Mouse (Mus musculus): ENCODE results near the gene Prr22.

The Prr22 gene

DNA sequence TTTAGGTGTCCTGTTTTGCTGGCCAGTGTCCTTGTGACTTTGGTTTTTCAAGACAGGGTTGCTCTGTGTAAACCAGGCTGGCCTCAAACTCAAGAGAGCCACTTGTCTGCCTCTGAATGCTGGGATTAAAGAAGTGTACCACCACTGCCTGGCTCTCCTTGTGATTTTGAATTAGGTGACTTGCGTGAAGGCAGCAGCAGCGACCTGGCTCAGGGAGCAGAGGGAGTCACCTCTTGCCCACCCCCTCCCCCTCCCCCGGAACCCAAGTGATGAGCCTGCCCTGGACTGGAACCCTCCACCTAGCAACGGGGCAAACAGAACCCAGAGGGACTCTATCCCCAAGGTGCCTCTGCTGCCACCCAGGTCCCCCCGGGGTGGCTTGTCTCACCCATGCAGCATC is at the start of gene Prr22:
Gene Prr22 (plus strand): TSS at position 301 of the 400 bp plus-strand sequence.
- DNase-seq (ENCODE audit: extremely low read depth, low read depth, low spot score): no peak

DNA sequence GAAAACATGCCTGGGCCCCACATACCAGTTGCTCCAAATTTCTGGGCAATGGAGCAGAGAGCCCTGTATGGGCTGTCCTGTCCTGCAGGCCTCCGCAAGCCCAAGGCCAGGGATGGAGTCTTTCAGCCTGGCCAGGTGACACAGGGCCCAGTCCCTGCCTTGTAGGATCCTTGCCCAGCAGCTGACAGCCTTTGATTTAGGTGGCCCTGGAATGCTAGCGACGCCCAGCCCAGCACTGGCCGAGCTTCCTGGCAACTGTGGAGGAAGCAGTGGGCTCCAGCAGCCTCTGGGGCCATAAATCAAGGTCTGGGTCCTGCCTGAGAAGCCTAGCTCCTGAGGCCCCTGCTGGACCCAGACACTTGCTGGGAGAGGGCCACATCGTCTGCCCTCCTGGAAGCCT is 47.6 kb upstream of the Prr22 start:
- no peak for DNase-seq (ENCODE audit: extremely low read depth, low read depth, low spot score)

DNA sequence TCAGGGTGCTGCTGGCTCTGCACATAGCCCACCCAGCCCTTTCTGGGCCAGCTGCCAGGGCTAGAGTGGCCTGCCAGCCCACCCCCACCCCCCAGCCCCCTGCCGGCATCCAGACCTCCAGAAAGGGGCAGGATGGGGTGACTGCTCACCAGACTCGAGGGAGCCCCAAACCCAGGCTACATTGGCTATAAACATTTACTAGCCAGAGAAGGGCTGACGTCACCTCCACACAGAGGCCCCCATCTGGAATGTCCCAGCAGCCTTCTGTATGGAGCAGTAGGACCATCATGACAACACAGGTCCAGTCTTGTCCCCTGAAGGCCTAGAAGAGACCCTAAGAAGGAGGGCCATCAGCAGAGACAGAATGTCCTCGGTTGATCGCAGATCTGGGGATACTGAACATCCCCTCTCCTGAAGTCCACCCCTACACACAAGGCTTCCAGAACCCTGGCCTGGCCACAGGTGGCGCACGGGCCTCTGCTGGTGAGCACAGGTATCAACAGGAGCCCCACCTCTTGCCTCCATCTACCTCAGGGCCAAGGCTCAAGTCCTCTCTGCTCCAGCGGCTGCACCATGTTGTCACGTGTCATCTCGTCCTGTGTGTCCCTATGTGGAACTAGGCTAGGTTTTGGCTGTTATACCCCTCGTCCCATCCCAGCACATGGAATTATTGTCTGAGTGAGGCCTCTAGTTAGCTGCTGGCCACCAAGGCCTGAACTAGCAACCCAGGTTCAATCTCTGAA is 46.5 kb upstream of the Prr22 start:
- no peak for DNase-seq (ENCODE audit: extremely low read depth, low read depth, low spot score)

DNA sequence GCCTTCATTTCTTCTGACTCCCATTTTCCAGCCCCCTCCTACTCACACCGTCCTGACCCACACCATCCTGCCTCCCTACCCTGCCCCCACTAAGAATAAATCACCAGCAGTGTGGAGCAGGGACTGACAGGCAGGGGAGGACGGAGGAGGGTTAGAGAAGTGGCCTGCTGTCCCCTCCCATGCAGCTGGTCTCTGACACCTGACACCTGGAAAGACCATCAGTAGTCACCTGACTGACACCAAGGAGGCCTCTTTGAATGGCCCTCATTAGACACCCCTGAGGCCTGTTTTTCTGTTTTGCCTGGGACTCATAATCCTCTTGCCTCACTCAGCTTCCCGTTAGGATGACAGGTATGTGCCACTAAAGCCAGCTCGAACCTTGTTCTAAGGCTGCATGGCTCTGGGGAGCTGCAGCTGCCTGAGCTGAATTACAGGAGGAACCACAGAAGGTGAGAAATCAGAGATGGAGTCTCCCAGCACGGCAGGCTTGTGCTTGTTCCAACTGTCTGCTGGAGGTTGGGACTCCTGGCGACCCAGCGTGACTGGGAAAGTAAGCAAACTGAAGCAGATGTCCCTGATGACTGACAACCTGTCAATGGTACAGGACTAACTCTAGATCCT is 42.9 kb upstream of the Prr22 start:
- DNase-seq (ENCODE audit: extremely low read depth, low read depth, low spot score): no peak

DNA sequence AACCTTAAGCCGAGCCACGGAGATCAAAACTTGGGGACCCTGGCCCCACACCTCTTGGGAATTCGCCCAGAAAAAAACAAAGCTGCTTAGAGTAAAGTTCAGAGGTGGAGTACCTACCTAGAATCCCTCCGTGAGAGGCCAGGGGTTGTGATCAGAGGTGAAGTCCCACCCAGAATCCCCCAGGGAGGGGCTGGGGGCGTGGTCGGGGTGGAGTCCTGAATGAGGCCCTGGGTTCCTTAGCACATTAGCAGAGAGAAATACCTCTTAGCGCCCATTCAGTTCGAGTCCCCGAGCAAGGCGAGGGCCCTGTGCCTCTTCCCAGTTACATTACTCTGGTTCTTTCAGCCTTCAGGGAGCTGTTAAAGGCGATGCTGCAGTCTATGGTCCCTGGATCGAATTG is 42.4 kb upstream of the Prr22 start:
- no peak for DNase-seq (ENCODE audit: extremely low read depth, low read depth, low spot score)

DNA sequence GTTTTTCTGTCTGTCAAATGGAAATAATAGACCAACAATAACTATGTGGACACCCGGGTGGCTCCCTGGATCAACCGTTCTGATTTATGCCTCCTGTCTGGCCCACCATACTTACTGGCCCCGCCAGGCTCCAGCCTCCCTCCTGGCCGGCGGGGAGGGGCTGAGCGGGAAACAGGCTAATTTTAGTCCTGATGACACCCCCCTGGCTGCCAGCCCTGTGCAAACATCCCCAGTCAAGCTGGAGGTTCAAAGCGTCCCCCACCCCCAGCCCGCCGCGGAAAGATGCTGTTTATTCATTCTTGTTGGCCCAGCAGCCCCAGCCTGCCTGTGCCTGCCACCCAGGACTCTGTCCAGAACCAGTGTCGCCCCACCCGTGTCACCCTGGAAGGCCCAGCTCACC is 41.9 kb upstream of the Prr22 start:
- DNase-seq (ENCODE audit: extremely low read depth, low read depth, low spot score): no peak

- no peak for DNase-seq (ENCODE audit: extremely low read depth, low read depth, low spot score)
These were observed 40.9 kb upstream of the Prr22 start for GRCm38 (mm10) chr17:56729151-56729550.

- DNase-seq (ENCODE audit: extremely low read depth, low read depth, low spot score): no peak
These were observed 40.4 kb upstream of the Prr22 start for GRCm38 (mm10) chr17:56729656-56730055.

- no peak for DNase-seq (ENCODE audit: extremely low read depth, low read depth, low spot score)
These were observed 33.5 kb upstream of the Prr22 start for GRCm38 (mm10) chr17:56736534-56736933.

GRCm38 (mm10) chr17:56738221-56738620 is 31.8 kb upstream of the Prr22 start:
- no peak for DNase-seq (ENCODE audit: extremely low read depth, low read depth, low spot score)

DNA sequence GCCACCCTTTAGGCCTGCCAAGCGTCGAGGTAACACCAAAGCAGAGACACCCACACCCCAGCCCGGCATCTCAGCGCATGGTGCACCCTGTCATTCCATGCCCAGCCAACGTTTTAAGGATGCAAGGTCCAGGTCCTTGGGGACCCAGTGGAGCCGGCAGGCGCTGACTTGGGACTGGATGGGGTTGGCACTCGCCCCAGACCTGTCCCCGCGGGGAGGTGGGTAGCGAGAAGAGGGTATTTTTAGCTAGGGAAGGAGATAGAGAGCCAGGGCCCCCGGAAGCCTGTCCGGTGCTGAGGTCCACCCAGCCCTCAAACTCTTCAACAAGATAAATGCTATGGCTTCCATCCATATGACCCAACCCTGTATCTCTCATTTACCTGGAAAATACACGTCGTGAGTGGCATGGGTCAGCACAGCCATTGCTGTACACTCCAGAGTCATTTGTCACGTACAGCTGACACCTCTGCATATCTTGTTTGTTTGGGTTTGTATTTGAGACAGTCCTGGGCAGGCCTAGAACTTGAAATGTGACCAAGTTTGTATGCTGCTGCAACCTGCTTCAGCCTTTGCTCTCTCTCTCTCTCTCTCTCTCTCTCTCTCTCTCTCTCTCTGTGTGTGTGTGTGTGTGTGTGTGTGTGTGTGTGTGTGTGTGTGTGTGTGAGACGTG is 29.8 kb upstream of the Prr22 start:
- no peak for DNase-seq (ENCODE audit: extremely low read depth, low read depth, low spot score)

- DNase-seq (ENCODE audit: extremely low read depth, low read depth, low spot score): no peak
These were observed 29.3 kb upstream of the Prr22 start for GRCm38 (mm10) chr17:56740788-56741160.

DNA sequence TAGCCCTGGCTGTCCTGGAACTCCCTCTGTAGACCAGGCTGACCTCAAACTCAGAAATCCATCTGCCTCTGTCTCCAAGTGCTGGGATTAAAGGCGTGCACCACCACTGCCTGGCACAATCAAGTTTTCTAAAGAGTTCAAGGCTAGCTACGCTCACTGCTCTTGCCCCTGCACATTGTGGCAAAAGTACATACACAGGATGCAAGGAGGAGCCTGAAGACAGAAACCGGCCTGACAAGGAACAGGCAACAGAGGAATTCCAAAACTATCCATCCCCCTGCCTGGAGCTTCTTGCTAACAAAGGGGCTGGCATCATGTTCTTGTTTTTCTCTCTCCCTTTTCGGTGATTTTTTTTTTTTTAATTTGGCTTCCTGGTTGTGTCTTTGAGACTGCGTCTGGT is 25.9 kb upstream of the Prr22 start:
- DNase-seq (ENCODE audit: extremely low read depth, low read depth, low spot score): no peak

DNA sequence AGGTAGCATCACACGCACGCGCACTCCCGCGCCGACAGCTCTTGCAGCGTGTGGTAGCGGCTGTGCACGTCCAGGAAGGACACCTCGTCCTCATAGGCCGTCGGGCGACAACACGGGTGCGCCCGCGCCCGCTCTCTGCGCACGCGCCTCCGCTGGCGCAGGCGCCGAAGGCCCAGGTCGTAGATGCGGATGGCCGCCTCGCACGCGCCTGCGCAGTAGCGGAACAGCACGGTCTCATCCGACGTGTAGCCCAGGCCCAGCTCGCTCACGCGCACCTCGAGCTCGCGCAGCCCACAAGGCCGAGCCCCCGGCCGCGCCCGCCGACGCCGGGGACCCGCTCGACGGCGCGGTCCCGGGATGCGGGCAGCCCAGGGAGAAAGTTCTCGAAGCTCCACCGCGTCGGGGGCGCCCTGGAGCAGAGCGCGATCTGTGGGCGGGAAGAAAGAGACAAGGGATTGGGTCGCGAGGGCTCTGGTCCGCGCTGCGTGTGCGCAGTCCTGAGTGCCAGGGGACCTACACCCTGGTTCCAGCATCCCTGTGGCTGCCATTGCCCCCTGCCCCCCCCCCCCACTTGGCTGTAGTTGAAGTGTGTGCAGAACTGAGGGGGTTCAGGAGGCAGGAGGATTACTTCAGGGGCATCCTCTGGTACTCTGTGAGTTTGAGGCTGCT is 18.5 kb upstream of the Prr22 start:
- DNase-seq (ENCODE audit: extremely low read depth, low read depth, low spot score): no peak

GRCm38 (mm10) chr17:56753452-56753851 is 16.6 kb upstream of the Prr22 start:
- no peak for DNase-seq (ENCODE audit: extremely low read depth, low read depth, low spot score)

- DNase-seq (ENCODE audit: extremely low read depth, low read depth, low spot score): no peak
These were observed 15.5 kb upstream of the Prr22 start for GRCm38 (mm10) chr17:56754271-56755185.

- no peak for DNase-seq (ENCODE audit: extremely low read depth, low read depth, low spot score)
These were observed 13.2 kb upstream of the Prr22 start for GRCm38 (mm10) chr17:56756703-56757399.

- DNase-seq (ENCODE audit: extremely low read depth, low read depth, low spot score): no peak
These were observed 12.5 kb upstream of the Prr22 start, which contains the start of gene Nrtn for GRCm38 (mm10) chr17:56757416-56758123. TSS of gene Nrtn (minus strand) at chr17:56757530.

DNA sequence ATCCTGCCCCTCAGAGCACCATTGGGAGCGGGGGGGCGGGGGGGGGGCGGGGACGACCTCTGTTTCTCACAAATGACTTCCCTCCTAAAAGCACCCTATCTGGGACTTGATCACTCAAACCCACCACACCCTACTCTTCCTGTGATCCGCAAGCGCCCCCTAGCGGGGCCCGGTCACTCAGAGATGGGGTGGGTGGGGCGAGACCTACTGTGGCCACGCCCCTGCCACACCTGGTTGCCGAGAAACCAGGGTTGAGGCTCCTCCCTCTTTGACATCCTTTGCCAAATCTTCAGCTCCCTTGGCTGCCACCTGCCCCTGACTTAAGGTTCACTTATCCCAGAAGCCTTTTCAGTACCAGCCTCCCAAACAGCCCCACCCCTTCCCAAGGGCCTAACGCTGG is 11.9 kb upstream of the Prr22 start:
- DNase-seq (ENCODE audit: extremely low read depth, low read depth, low spot score): no peak
